Mouse (Mus musculus) hindbrain, embryonic 12.5 days (tissue): ENCODE results near the gene Chrna9. TPM values are rescaled to one million over a fixed set of nuclear protein-coding genes. Genes with fewer than 3 reads are reported as not detected.

ENCODE experiments used
- ATAC-seq: fragments of 200-750 bp; cut with Nextera tagmentation; 2 replicates; pipeline ENCODE4 v1.8.0; 2017; ENCODE audit warnings: moderate TSS enrichment; ENCODE audit not compliant: low FRiP score
- H3K27ac ChIP-seq: fragments of 300-500 bp; sonication (generic); 2 replicates; pipeline ENCODE4 v1.5.1; 2016; ENCODE audit warnings: mild to moderate bottlenecking
- H3K27me3 ChIP-seq: fragments of 300-500 bp; sonication (generic); 2 replicates; pipeline ENCODE4 v1.6.1; 2016; ENCODE audit warnings: mild to moderate bottlenecking
- H3K36me3 ChIP-seq: fragments of 300-500 bp; sonication (generic); 2 replicates; pipeline ENCODE4 v1.6.1; 2016; ENCODE audit warnings: mild to moderate bottlenecking
- H3K4me1 ChIP-seq: fragments of 300-500 bp; sonication (generic); 2 replicates; pipeline ENCODE4 v1.6.1; 2016
- H3K4me2 ChIP-seq: fragments of 300-500 bp; sonication (generic); replicated peaks from 2 replicates; pipeline ENCODE4 v1.6.1; 2016; ENCODE audit warnings: mild to moderate bottlenecking
- H3K4me3 ChIP-seq: fragments of 300-500 bp; sonication (generic); 2 replicates; pipeline ENCODE4 v1.5.1; 2016; ENCODE audit warnings: mild to moderate bottlenecking
- H3K9ac ChIP-seq: fragments of 300-500 bp; sonication (generic); 2 replicates; pipeline ENCODE4 v1.6.1; 2016; ENCODE audit warnings: mild to moderate bottlenecking, moderate library complexity
- H3K9me3 ChIP-seq: fragments of 300-500 bp; sonication (generic); replicated peaks from 2 replicates; pipeline ENCODE4 v1.6.1; 2016; ENCODE audit warnings: mild to moderate bottlenecking
- WGBS: fragments of 180-500 bp; shearing (Covaris S2); methylation state at CpG from one replicate; pipeline ENCODE4 v1.1.7; 2016; 5-methylcytosine and 5-hydroxymethylcytosine counted together
- polyA plus RNA-seq: library from polyadenylated mRNA; unstranded; fragments of >200 nt; fragmentation: Nextera tagmentation; extraction: Ambion mirVana; gene quantifications from 2 replicates; pipeline ENCODE4 v1.2.1, GENCODE M21; 2016

Chrna9 gene
- 0.18 and 0.19 TPM in 2 replicates for polyA plus RNA-seq

DNA sequence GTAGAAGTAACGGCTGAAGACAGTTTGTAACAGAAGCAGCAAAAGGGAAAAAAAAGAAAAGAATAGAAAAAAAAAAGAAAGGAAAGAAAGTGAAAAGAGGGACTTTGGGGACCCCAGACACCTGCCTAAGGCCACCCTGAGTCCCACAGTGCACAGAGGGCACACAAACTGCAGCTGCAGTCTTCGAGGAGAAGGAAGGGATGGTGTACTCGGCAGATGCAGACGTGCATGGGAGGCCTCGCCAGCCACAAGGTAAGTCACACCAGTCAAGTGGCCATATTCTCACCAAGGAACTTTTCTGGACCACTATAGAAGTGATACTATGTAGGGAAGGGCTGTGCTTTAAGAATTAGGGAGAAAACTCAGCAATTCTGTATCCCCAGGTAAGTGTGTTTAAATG, at the start of gene Chrna9:
TSS of gene Chrna9 (plus strand) at position 139 of the 400 bp plus-strand sequence.
- no peak within 1 kb of the TSS for H3K4me2 ChIP-seq

DNA sequence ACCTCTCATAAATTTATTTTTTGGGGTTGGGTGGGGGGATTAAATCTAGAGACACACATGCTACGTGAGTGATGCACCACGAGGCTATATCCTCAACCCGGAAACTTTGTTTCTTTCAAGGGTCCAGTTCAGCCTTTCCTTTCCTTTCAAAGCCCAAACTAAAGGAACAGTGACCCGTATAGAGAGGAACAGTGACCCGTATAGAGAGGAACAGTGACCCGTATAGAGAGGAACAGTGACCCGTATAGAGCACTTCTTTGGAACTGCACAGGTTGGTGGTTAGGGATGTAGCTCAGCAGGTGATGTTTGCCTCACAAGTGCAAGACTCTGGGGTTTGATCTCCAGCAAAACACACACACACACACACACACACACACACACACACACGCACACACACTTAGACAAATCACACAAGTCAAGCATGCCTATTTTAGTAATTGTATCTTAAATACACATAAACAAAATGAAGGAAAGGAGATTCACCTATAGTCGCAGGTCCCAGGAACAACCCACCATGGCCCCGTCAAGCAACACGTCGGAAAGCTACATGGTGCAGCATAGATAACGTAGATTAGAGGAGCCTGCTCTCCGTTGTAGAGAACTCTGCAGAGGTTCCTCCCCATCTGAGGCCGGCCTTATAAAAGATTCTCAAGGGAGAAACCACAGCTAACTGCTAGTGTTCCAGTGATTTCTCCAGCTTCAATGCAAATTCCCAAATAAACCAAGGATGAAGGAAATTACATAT, 48.9 kb upstream of the Chrna9 start:
- H3K27me3 ChIP-seq = no peaks in the 10 kb centered on the region
- H3K9me3 ChIP-seq = 0 out of 2 replicates have a peak, but pooled peaks cover 3% of the 10 kb centered on the region
- 52% methylated on average over 15 of the region's 15 CpGs for WGBS
- H3K36me3 ChIP-seq = no peaks in the 10 kb centered on the region
- H3K9ac ChIP-seq = no peak overlapping the region
- H3K4me1 ChIP-seq = no peaks in the 10 kb centered on the region
- H3K4me2 ChIP-seq = no peak overlapping the region
- ATAC-seq = no peak
- no peak overlapping the region for H3K27ac ChIP-seq
- no peak overlapping the region for H3K4me3 ChIP-seq

More for the DNA sequence above, at the start of gene Chrna9:
- Histone ChIP-seq H3K4me1 (no peaks in the 10 kb centered on the region), H3K9ac (no peak within 1 kb of the TSS), H3K9me3 (no peaks in the 10 kb centered on the region), H3K27me3 (no peaks in the 10 kb centered on the region), H3K27ac (no peak within 1 kb of the TSS), H3K4me3 (no peak within 1 kb of the TSS), H3K36me3 (no peaks in the 10 kb centered on the region)
- no peak for ATAC-seq
- 85% methylated on average over 5 of the region's 5 CpGs for WGBS

DNA sequence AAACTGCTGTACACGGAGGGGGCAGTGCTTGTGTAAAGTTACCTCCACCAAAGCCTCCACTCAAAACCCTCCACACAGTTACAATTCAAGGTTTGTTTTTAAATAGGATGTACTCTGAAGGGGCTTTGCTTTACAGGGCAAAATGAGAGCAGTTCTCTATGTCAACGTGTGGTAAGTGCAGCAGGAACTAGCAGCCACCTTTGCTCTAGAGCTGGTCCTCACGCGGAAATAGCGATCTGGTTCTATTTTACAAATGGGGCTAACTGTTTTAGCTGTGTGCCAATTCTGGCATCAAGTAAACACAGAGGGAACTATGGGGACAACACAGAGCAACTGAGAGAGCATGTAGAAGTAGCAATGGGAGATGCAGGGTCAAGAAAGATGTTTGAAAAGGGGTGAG, 46.6 kb upstream of the Chrna9 start:
- Histone ChIP-seq H3K4me2 (no peak overlapping the region), H3K4me3 (no peak overlapping the region), H3K9me3 (0 out of 2 replicates have a peak, but pooled peaks cover 3% of the 10 kb centered on the region), H3K9ac (no peak overlapping the region), H3K27ac (no peak overlapping the region), H3K36me3 (no peaks in the 10 kb centered on the region), H3K27me3 (no peaks in the 10 kb centered on the region), H3K4me1 (no peaks in the 10 kb centered on the region)
- no peak for ATAC-seq
- WGBS = 91% methylated on average over 5 of the region's 5 CpGs

DNA sequence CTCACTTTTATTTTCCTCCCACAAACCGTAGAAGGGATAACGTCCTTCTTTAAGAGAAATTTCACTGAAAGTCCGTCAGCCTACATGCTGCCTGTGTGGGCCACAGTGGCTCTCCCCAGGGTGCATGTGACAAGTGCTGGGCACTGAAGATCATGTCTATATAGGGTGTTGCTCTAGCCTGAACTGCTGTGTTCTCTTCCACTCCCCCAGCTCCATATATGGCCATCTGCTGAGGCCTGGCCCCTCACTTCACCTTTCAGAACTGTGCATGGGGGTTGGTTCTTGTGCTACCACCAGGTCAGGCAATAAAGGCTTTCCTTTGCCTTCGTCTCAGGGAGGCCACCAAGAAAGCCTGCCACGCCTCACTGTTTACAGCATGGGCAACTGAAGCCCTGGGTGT, 45.7 kb upstream of the Chrna9 start:
- H3K4me1 ChIP-seq = no peaks in the 10 kb centered on the region
- WGBS = 67% methylated on average over 5 of the region's 5 CpGs
- H3K4me3 ChIP-seq = no peak overlapping the region
- H3K36me3 ChIP-seq = no peaks in the 10 kb centered on the region
- H3K27me3 ChIP-seq = no peaks in the 10 kb centered on the region
- no peak for ATAC-seq
- H3K4me2 ChIP-seq = no peak overlapping the region
- H3K9me3 ChIP-seq = 0 out of 2 replicates have a peak, but pooled peaks cover 3% of the 10 kb centered on the region
- H3K9ac ChIP-seq = no peak overlapping the region
- H3K27ac ChIP-seq = no peak overlapping the region

DNA sequence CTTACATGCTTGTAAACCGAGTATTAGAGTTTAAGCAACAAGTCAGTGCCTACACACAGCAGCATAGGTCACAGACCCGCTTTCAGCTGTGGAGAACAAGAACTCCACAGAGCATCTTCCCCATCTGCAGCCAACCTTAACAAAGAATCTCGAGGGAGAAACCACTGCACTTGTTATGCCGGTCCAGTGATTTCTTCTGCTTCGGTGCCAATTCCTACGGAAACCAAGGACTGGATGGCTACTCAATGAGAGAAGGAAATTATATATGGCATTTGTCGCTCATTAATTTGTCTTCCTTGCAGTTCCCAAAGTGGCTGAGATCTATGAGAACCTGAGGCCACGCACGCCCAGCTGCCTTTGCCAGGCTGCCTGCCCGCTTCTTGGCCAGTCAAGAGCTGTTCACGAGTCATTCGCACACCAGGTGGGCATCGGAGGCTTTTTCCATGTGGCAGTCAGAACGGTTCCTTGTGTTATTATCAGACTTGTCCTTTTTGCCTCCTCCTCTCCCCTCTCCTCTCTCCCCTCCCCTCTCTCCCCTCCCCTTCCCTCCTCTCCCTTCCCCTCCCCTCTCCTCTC, 43.4 kb upstream of the Chrna9 start:
- Histone ChIP-seq H3K27ac (no peak overlapping the region), H3K36me3 (no peaks in the 10 kb centered on the region), H3K9ac (no peak overlapping the region), H3K4me1 (no peaks in the 10 kb centered on the region), H3K9me3 (0 out of 2 replicates have a peak, but pooled peaks cover 3% of the 10 kb centered on the region), H3K27me3 (no peaks in the 10 kb centered on the region), H3K4me2 (no peak overlapping the region), H3K4me3 (no peak overlapping the region)
- ATAC-seq = no peak
- WGBS = 72% methylated on average over 14 of the region's 14 CpGs

DNA sequence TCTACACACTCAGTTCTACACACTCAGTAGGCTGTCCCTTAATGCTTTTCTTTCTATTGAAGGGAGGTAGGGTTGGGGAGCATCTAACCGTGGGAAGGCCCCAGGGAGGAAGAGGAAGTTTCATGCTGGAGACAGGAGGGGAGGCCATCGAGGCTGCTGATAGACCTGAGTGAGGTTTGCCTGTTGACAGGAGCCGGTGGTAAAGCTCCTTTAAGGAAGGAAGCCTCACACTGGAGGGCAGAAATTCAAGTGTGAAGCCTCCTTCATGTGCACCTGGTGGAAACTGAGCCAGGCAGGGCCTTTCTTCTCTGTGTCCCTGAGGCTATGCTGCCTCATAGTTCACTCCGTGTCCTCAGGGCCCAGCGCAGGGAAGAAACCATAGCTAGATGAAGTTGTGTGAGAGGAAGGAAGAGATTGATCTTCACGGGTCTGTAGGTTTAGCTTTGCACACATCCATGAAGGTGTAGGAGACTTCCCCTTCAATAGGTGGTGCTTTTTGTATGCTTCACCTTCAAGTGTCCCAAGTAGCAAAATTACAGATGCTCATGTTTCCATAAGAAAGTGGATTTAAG, 39.5 kb upstream of the Chrna9 start:
- Histone ChIP-seq H3K9me3 (no peaks in the 10 kb centered on the region), H3K9ac (no peak overlapping the region), H3K36me3 (no peaks in the 10 kb centered on the region), H3K27me3 (no peaks in the 10 kb centered on the region), H3K4me2 (no peak overlapping the region), H3K4me1 (no peaks in the 10 kb centered on the region), H3K4me3 (no peak overlapping the region), H3K27ac (no peak overlapping the region)
- ATAC-seq = no peak
- WGBS = 88% methylated on average over 6 of the region's 6 CpGs

DNA sequence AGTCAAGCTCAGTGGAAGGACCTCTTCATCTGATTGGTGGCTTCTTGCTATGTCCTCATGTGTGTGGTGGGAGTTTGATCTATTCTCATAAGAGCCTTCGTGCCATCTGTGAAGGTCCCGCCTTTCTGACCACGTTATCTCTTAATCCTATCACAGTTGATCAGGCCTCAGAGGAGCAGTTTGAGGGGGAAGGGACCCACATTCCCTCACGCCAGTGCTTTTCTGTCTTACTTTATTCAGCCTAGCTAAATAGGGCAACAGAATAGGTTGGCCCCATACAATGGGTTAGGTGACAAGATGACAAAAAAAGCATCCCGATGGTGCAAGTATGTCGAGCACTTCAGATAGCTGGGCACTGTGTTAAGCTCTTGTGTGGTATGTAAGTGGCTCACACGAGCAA, 39.0 kb upstream of the Chrna9 start:
- Histone ChIP-seq H3K4me1 (peaks cover 2% of the 10 kb centered on the region; the same call in 1 of the 2 replicates), H3K4me2 (no peak overlapping the region), H3K9ac (no peak overlapping the region), H3K36me3 (no peaks in the 10 kb centered on the region), H3K27me3 (no peaks in the 10 kb centered on the region), H3K9me3 (no peaks in the 10 kb centered on the region), H3K4me3 (no peak overlapping the region), H3K27ac (no peak overlapping the region)
- ATAC-seq = no peak
- 75% methylated on average over 7 of the region's 7 CpGs for WGBS

DNA sequence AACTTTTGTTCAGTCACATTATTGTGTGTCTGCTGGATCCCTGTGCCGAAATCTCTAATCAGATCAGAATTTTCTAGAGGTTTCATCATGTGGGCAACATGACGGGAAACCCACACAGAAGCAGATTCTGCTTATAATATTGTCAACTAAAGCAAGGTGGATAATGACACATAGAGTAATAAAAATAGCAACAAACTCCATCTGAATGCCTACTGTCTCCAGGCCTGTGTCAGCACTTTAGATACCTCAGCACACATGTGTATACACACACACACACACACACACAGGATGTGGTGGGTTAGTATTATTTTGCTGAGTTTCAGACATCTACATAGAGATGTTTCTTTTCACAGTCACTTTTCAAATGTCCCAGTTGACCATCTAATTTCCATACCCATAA, 37.0 kb upstream of the Chrna9 start:
- 92% methylated on average over 2 of the region's 2 CpGs for WGBS
- no peak for ATAC-seq
- no peak overlapping the region for H3K4me3 ChIP-seq
- H3K27ac ChIP-seq = no peak overlapping the region
- H3K4me1 ChIP-seq = peaks cover 4% of the 10 kb centered on the region; the same call in 1 of the 2 replicates
- no peak overlapping the region for H3K4me2 ChIP-seq
- no peak overlapping the region for H3K9ac ChIP-seq
- H3K36me3 ChIP-seq = no peaks in the 10 kb centered on the region
- H3K27me3 ChIP-seq = no peaks in the 10 kb centered on the region
- H3K9me3 ChIP-seq = no peaks in the 10 kb centered on the region; the same call in 1 of the 2 replicates

DNA sequence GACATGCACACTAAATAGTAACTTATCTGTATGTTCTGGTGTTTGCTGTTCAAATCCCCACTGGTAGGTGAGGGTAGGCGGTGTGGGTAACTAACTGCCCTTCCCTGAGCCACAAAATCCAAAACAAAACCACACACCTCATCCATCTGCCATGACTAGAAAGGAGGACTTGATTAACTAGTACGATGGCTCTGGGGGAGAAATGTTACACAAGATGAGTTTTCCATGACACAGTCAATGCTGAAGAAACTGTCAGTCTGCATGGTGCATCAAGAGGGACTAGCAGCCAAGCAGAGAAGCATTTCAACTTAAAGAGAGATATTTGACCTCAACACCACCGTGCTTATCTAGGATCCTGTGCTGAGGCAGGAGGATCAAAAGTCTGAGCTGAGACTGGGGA, 36.0 kb upstream of the Chrna9 start:
- H3K27ac ChIP-seq = no peak overlapping the region
- 86% methylated on average over 3 of the region's 3 CpGs for WGBS
- peaks cover 4% of the 10 kb centered on the region; the same call in 1 of the 2 replicates for H3K4me1 ChIP-seq
- no peak overlapping the region for H3K9ac ChIP-seq
- H3K9me3 ChIP-seq = peaks cover 6% of the 10 kb centered on the region; the same call in 1 of the 2 replicates
- no peak for ATAC-seq
- no peaks in the 10 kb centered on the region for H3K27me3 ChIP-seq
- no peak overlapping the region for H3K4me3 ChIP-seq
- H3K36me3 ChIP-seq = no peaks in the 10 kb centered on the region
- H3K4me2 ChIP-seq = no peak overlapping the region

DNA sequence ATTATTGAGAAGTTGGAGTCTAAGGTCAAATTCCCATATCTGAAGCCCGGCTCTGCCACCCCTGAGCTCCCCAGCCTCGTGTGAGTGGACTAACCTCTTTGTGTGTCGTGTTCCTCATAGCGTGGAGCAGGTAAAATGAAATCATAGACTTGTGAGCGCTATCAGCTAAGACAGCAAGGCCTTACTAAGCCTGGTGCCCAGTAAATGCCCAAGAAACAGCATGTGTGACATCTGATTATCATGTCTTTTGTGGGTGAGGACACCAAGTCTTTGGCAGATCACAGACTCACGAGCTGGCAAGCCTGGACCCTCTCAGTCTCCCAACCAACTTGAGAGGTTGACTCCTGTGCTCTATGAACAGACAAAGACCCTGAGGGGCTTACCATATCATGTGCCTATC, 34.6 kb upstream of the Chrna9 start:
- Histone ChIP-seq H3K27ac (no peak overlapping the region), H3K27me3 (no peaks in the 10 kb centered on the region), H3K4me1 (peaks cover 4% of the 10 kb centered on the region; the same call in 1 of the 2 replicates), H3K36me3 (no peaks in the 10 kb centered on the region), H3K4me3 (no peak overlapping the region), H3K4me2 (no peak overlapping the region), H3K9me3 (peaks cover 13% of the 10 kb centered on the region), H3K9ac (no peak overlapping the region)
- WGBS = 86% methylated on average over 6 of the region's 6 CpGs
- no peak for ATAC-seq

DNA sequence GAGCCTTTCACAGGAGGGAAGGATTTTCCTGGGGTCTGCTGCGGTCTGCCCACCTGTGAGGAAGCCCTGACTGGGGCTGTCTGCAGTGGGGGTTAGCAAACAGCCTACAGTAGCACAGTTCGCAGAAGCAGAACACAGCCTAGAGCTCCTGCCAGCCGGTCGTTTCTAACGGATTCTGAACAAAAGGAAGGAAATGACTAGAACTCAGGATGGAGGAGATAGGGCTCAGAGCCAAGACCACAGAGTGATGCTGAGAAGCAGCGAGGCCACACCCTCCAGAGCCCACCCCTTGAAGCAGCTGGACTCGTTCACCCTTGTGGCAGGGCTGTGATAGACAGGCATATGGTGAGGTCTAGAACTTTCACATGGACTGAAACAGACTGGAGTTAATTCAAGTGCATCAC, 33.9 kb upstream of the Chrna9 start:
- Histone ChIP-seq H3K4me1 (peaks cover 4% of the 10 kb centered on the region; the same call in 1 of the 2 replicates), H3K9me3 (peaks cover 15% of the 10 kb centered on the region), H3K36me3 (no peaks in the 10 kb centered on the region), H3K9ac (no peak overlapping the region), H3K27me3 (no peaks in the 10 kb centered on the region), H3K4me3 (no peak overlapping the region), H3K4me2 (no peak overlapping the region), H3K27ac (peak overlapping the region; percentile 23; the same call in 1 of the 2 replicates)
- 67% methylated on average over 7 of the region's 7 CpGs for WGBS
- peak; percentile 73; the same call in 1 of the 2 replicates for ATAC-seq

DNA sequence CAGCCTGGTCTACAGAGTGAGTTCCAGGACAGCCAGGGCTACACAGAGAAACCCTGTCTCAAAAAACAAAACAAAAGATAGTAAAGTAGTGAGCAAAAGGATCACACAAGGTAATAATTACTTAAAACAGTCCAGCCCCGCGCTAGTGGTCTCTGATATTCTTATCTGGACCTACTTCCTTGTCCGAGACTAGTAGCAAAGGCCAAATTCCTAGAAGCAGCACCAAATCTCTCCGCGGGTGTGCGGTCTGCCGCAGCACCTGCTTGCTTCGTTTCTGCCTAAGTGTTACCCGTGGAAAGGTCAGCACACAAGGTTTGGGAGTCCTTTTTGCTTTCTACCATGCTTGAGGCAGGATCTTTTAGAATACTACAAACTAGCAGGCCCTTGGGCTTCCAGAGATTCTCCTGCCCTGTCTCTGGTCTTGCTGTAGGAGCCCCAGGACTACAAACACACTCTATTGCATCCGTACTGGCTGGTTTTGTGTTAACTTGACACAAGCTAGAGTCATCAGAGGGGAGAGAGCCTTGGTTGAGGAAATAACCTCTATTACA, 32.8 kb upstream of the Chrna9 start:
- peaks cover 4% of the 10 kb centered on the region; the same call in 1 of the 2 replicates for H3K4me1 ChIP-seq
- no peak overlapping the region for H3K9ac ChIP-seq
- H3K4me3 ChIP-seq = no peak overlapping the region
- WGBS = 94% methylated on average over 10 of the region's 10 CpGs
- no peaks in the 10 kb centered on the region for H3K36me3 ChIP-seq
- no peak overlapping the region for H3K4me2 ChIP-seq
- no peak overlapping the region for H3K27ac ChIP-seq
- no peak for ATAC-seq
- H3K27me3 ChIP-seq = no peaks in the 10 kb centered on the region
- peaks cover 18% of the 10 kb centered on the region for H3K9me3 ChIP-seq
